Mouse (Mus musculus) ovary, adult 18-20 months (tissue): ENCODE data around the gene Ssxa1.
A peak's percentile ranks its signal among the peaks of the same experiment; 100 is the strongest.
"Not testable (repeated sequence)": the region's sequence is repeated elsewhere in the genome, so short reads cannot be mapped to it uniquely, and the experiment has no call there.

Source experiments
- DNase-seq: peaks from one replicate; pipeline ENCODE4 v3.0.0; 2022; ENCODE audit warnings: low spot score, mixed read lengths

The Ssxa1 gene

DNA sequence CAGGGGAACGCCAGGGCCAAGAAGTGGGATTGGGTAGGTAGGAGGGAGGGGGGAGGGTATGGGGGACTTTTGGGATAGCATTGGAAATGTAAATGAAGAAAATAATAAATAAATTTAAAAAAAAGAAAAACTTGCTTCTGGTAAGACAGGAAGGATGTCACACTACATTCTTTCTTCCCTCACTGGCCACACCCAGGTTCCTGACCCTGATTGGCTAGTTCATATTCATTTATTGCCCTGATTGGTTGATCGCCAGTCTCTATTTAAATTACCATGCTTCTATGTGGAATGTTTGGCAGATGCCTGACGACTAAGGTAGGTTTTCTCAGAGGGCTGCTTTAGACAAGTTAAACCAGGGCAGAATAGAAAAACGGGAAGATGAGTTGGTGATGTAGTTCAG is at the start of gene Ssxa1:
TSS of gene Ssxa1 (plus strand) at position 301 of the 400 bp plus-strand sequence.
- DNase-seq, result no peak

DNA sequence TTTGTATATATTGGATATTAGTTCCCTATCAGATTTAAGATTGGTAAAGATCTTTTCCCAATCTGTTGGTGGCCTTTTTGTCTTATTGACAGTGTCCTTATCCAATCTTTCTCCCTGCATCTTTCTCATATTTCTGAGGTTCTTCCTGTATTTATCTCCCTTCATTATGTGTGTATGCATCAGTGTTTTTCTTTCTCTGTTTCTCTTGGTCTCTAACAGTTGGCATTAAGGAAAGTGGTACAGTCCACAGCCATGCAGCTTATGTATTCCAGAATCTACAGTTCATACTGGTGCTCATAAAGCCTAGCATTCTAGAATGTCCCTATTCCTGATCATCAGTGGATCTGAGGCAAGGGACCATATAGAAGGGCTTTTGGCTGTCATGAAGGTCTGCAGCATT is 47.5 kb upstream of the Ssxa1 start, which contains the start of gene Spaca5:
TSS of gene Spaca5 (plus strand) at position 301 of the 400 bp plus-strand sequence.
- DNase-seq, result no peak

DNA sequence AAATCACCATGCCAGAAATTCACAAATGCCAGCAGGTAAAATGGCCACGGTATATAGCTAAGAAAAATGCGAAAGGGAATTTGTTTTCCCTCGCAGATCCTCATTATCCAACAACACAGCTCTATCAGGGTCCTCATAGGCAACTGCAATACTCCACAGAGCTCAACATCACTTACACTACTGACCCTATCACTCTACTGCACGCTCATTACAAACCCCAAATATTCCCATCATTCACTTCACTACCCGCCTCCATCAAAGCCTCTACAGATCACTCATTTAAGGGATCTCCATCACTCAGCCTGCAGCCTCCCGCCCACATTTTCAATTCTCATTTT is 27.0 kb upstream of the Ssxa1 start:
- DNase-seq, result no peak

DNA sequence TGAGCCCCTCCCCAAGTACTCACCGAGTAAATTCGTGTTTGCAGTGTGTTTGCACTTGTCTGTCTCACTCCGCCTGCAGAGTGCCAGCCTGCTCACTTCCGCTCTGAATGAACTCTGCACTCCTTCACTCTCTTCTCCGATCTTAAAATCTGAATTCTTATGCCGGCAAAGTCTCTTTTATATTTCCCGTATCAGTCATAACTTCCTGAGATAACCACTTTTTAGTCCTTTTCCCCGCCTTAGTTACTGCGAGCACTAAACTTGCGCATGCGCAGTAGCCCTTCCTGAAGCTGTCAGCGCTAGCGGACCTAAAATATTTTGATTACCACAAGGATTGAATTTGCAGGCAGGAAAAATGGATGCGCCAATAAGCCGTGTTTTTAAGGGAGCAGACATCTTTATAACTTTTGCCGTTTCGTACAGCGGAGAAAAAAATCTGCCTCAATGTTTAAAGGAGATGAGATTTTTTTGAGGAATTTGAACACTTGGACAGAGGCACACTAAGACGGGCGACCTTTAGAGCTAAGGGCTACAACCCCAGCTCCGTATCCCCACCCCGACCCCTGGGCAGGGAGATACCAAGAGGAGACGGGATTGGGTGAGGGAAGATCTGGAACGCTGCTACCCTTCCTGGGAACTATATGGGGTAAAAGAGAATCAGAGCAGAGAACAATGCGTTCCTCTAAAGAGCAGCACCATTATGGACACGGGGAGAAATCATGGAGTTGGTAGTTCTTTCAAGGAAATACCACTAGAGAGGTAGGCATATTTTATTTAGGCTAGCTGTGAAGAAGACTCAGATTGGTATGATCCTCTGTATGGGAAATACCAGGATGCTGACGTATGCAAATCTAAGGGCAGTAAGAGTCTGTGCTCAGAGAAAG is 26.4 kb upstream of the Ssxa1 start, which contains the start of gene Zfp300:
TSS of gene Zfp300 (minus strand) at position 545 of the 884 bp plus-strand sequence.
- peak; percentile 67 for DNase-seq

DNA sequence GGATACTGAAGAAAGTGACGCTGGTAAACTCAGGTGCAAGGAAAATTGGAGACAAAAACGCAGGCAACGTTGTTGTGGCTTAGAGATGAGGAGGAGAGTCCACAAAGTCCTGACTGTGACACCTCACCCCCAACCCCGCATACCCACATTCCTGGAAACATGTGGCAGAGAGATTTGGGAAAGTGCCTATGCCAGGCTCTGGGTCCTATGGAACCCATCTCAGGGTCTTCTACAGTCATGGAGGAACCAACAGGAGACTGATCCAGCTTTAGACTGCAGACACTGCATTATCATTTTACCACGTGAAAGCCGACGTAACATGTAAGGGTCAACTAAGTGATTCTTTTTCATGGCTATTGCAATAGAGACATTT is 25.8 kb upstream of the Ssxa1 start:
- DNase-seq, result no peak

DNA sequence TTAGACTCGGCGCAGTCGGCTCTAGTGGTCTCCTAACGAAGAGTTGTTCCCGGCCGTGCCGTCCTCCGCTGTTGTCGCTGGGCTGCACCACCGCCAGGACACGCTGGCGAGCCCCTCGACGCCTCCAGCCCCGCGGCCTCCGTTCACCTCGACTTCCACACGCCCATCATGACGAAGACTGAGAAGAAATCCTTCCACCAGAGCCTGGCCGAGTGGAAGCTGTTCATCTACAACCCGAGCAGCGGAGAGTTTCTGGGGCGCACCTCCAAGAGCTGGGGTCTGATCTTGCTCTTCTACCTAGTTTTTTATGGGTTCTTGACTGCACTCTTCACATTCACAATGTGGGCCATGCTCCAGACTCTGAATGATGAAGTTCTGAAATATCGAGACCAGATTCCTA is 31.1 kb downstream of the Ssxa1 start:
- DNase-seq, result not testable (repeated sequence)
